Mouse (Mus musculus): ENCODE measurements at regions not wholly inside any gene's neighbourhood (a gene's known extent, or its start where the extent isn't known, plus 50 kb on each side); places are given as distances from the start of the nearest gene placed in this dataset.

DNA sequence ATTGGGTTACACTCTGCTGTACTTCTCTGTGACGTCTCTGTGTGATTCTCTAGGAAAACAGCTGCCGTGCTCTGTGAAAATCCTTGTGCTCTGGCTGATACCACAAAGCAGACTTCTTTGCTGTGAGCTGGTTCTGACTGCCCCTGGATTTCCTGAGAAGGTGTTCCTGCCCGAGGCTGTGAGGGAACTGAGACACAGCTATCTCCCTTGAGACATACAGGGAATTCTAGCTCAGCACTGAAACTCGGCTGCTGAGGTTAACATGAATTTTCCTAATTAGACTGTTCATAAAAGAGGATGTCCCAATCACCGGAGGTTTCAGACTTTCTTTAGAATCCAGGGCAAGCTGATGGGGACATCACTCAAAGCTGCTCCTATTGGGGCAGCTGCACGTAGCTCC is 233.4 kb upstream of the Bmper start:
- TF ChIP-seq CTCF (IDR thresholded peaks at IDR 0.05; ENCODE audit: control insufficient read depth, insufficient read depth, low read length) (no peak), POLR2A (IDR thresholded peaks at IDR 0.05; ENCODE audit: borderline replicate concordance, control insufficient read depth, low read depth, low read length) (no peak)

All from bone marrow, adult 2 months (tissue).